In genomic region chr4:153110291-153110746, GRCm38 (mm10) we compare ENCODE assay signal across 8 mouse cellular contexts.
DNase-seq lines count a peak whose midpoint lies in the region; ATAC-seq and TF ChIP-seq lines count a peak whose summit lies in the region.

No protein-coding gene starts in this region.

- DNase-seq in liver, postnatal 0 days = no peak
- DNase-seq in liver, embryonic 11.5 days (ENCODE audit: low spot score) = no peak
- peak; percentile 10 for DNase-seq in embryonic facial prominence, embryonic 10.5 days (ENCODE audit: low spot score)
- peak; percentile 6 to 21 for DNase-seq in left cerebral cortex, adult 8-10 months (ENCODE audit: low spot score in 2 of 2)
- DNase-seq in telencephalon, adult 2 months (ENCODE audit: low read depth, low spot score) = peak; percentile 27
- DNase-seq in B cell, adult 2 months = no peak

- TF ChIP-seq EP300 in liver, postnatal 0 days (IDR thresholded peaks at IDR 0.05; ENCODE audit: low read depth) = no peak

- no peaks in the 10 kb centered on the region for H3K4me1 ChIP-seq in liver, postnatal 0 days (ENCODE audit: insufficient read depth)
- H3K4me1 ChIP-seq in liver, embryonic 11.5 days (replicated peaks; ENCODE audit: control insufficient read depth, insufficient read depth, low read length) = no peaks in the 10 kb centered on the region
- no peaks in the 10 kb centered on the region for H3K4me1 ChIP-seq in embryonic facial prominence, embryonic 10.5 days
- H3K4me1 ChIP-seq in hindbrain, embryonic 16.5 days (ENCODE audit: control insufficient read depth, insufficient read depth, low read depth, low read length) = no peaks in the 10 kb centered on the region

- no peak overlapping the region for H3K9ac ChIP-seq in liver, postnatal 0 days (replicated peaks)
- no peak overlapping the region for H3K9ac ChIP-seq in liver, embryonic 11.5 days (ENCODE audit: low read depth, low read length)
- no peak overlapping the region for H3K9ac ChIP-seq in hindbrain, embryonic 16.5 days (ENCODE audit: low read depth, low read length)

- TF ChIP-seq CTCF in liver, postnatal 0 days (IDR thresholded peaks at IDR 0.05; ENCODE audit: low read depth) = 0 out of 2 replicates have a peak, but pooled peaks have one; percentile 6

- 36% methylated on average over 16 of the region's 16 CpGs for WGBS in liver, postnatal 0 days (ENCODE audit: insufficient replicate concordance)
- WGBS in liver, embryonic 11.5 days = 40% methylated on average over 16 of the region's 16 CpGs
- WGBS in embryonic facial prominence, embryonic 10.5 days = 73% methylated on average over 16 of the region's 16 CpGs
- WGBS in hindbrain, embryonic 16.5 days = 39% methylated on average over 16 of the region's 16 CpGs

- ATAC-seq in liver, postnatal 0 days = no peak
- no peak for ATAC-seq in liver, embryonic 11.5 days (replicated peaks; ENCODE audit: low FRiP score)
- ATAC-seq in hindbrain, embryonic 16.5 days = peak; percentile 40; the same call in 1 of the 2 replicates
- no peak for ATAC-seq in monocyte, adult 5-6 weeks (replicated peaks; ENCODE audit: insufficient number of reproducible peaks, low FRiP score, low TSS enrichment, poor library complexity, severe bottlenecking)

- H3K27ac ChIP-seq in liver, postnatal 0 days (ENCODE audit: low read depth) = no peak overlapping the region
- no peak overlapping the region for H3K27ac ChIP-seq in liver, embryonic 11.5 days (ENCODE audit: low read depth, low read length)
- H3K27ac ChIP-seq in embryonic facial prominence, embryonic 10.5 days (replicated peaks) = no peak overlapping the region
- H3K27ac ChIP-seq in hindbrain, embryonic 16.5 days (ENCODE audit: low read depth, low read length) = no peak overlapping the region

- H3K9me3 ChIP-seq in liver, postnatal 0 days (ENCODE audit: low read length) = no peaks in the 10 kb centered on the region
- H3K9me3 ChIP-seq in liver, embryonic 11.5 days (ENCODE audit: control insufficient read depth, low read length) = no peaks in the 10 kb centered on the region
- H3K9me3 ChIP-seq in embryonic facial prominence, embryonic 10.5 days = peaks cover 9% of the 10 kb centered on the region; the same call in 1 of the 2 replicates
- H3K9me3 ChIP-seq in hindbrain, embryonic 16.5 days (ENCODE audit: control insufficient read depth, low read length) = no peaks in the 10 kb centered on the region; the same call in 1 of the 2 replicates

- no peak overlapping the region for H3K4me3 ChIP-seq in liver, postnatal 0 days (ENCODE audit: low read depth, low read length)
- H3K4me3 ChIP-seq in liver, embryonic 11.5 days (ENCODE audit: low read depth, low read length) = no peak overlapping the region
- no peak overlapping the region for H3K4me3 ChIP-seq in embryonic facial prominence, embryonic 10.5 days
- H3K4me3 ChIP-seq in hindbrain, embryonic 16.5 days (ENCODE audit: low read length) = no peak overlapping the region

- H3K27me3 ChIP-seq in liver, postnatal 0 days (ENCODE audit: insufficient read depth, low read length) = no peaks in the 10 kb centered on the region
- no peaks in the 10 kb centered on the region for H3K27me3 ChIP-seq in liver, embryonic 11.5 days (replicated peaks; ENCODE audit: control insufficient read depth, insufficient read depth, low read length)
- no peaks in the 10 kb centered on the region for H3K27me3 ChIP-seq in embryonic facial prominence, embryonic 10.5 days (replicated peaks; ENCODE audit: low read depth, poor library complexity, severe bottlenecking)
- no peaks in the 10 kb centered on the region for H3K27me3 ChIP-seq in hindbrain, embryonic 16.5 days (replicated peaks; ENCODE audit: control insufficient read depth, insufficient read depth, low read length)

- no peak overlapping the region for H3K4me2 ChIP-seq in liver, postnatal 0 days (ENCODE audit: low read depth, low read length)
- no peak overlapping the region for H3K4me2 ChIP-seq in liver, embryonic 11.5 days
- H3K4me2 ChIP-seq in hindbrain, embryonic 16.5 days (ENCODE audit: low read length) = no peak overlapping the region

- H3K36me3 ChIP-seq in liver, postnatal 0 days (replicated peaks; ENCODE audit: insufficient read depth, low read length) = no peaks in the 10 kb centered on the region
- H3K36me3 ChIP-seq in liver, embryonic 11.5 days (ENCODE audit: control insufficient read depth, insufficient read depth, low read length) = no peaks in the 10 kb centered on the region
- no peaks in the 10 kb centered on the region for H3K36me3 ChIP-seq in embryonic facial prominence, embryonic 10.5 days (replicated peaks)
- no peaks in the 10 kb centered on the region for H3K36me3 ChIP-seq in hindbrain, embryonic 16.5 days (ENCODE audit: control insufficient read depth, insufficient read depth, low read length)

Comparison
In these comparisons a context has a peak if more than half of its experiments do, and no peak if none do; other contexts are left out.
1. DNase-seq: peak in embryonic facial prominence, embryonic 10.5 days (single experiment), left cerebral cortex, adult 8-10 months (2 of 2) and telencephalon, adult 2 months (single experiment); none in liver, postnatal 0 days (single experiment), liver, embryonic 11.5 days (single experiment) and B cell, adult 2 months (0 of 2).